Mouse (Mus musculus): ENCODE results near the gene Myom1. TPM values are rescaled to one million over a fixed set of nuclear protein-coding genes. Genes with fewer than 3 reads are reported as not detected.
A peak's percentile ranks its signal among the peaks of the same experiment; 100 is the strongest.

The Myom1 gene
- polyA plus RNA-seq, 1 experiment from 2014 or later: 20.0 TPM

GRCm38 (mm10) chr17:70997836-70998235 lies 4.6 kb upstream of the Myom1 start:
- no peaks in the 10 kb centered on the region for H3K27me3 ChIP-seq (ENCODE audit: control insufficient read depth, insufficient read depth, low read length)
- no peak overlapping the region for H3K9ac ChIP-seq (replicated peaks; ENCODE audit: low read depth, low read length)
- H3K9me3 ChIP-seq (ENCODE audit: control insufficient read depth, low read depth, low read length): no peaks in the 10 kb centered on the region
- WGBS: 70% methylated on average over 6 of the region's 6 CpGs
- no peak for ATAC-seq (ENCODE audit: insufficient number of reproducible peaks, insufficient read depth, low FRiP score, low read depth)
- no peak overlapping the region for H3K4me3 ChIP-seq (ENCODE audit: low read depth, low read length)
- peaks cover 35% of the 10 kb centered on the region for H3K4me1 ChIP-seq (ENCODE audit: control insufficient read depth, insufficient read depth, low read length)
- peaks cover 22% of the 10 kb centered on the region for H3K36me3 ChIP-seq (ENCODE audit: control insufficient read depth, insufficient read depth, low read length)
- H3K4me2 ChIP-seq (replicated peaks; ENCODE audit: low read depth, low read length): no peak overlapping the region
- H3K27ac ChIP-seq (ENCODE audit: low read length): no peak overlapping the region

- H3K27me3 ChIP-seq (ENCODE audit: control insufficient read depth, insufficient read depth, low read length): no peaks in the 10 kb centered on the region
- H3K9me3 ChIP-seq (ENCODE audit: control insufficient read depth, low read depth, low read length): no peaks in the 10 kb centered on the region
- WGBS: 75% methylated on average over 9 of the region's 9 CpGs
- ATAC-seq (ENCODE audit: insufficient number of reproducible peaks, insufficient read depth, low FRiP score, low read depth): no peak
- H3K4me1 ChIP-seq (ENCODE audit: control insufficient read depth, insufficient read depth, low read length): peaks cover 37% of the 10 kb centered on the region
- H3K36me3 ChIP-seq (ENCODE audit: control insufficient read depth, insufficient read depth, low read length): peaks cover 21% of the 10 kb centered on the region
- H3K27ac ChIP-seq (ENCODE audit: low read length): no peak overlapping the region
- no peak overlapping the region for H3K4me3 ChIP-seq (ENCODE audit: low read depth, low read length)
- H3K9ac ChIP-seq (replicated peaks; ENCODE audit: low read depth, low read length): no peak overlapping the region
- no peak overlapping the region for H3K4me2 ChIP-seq (replicated peaks; ENCODE audit: low read depth, low read length)
These were observed 3.9 kb upstream of the Myom1 start for GRCm38 (mm10) chr17:70998400-70998975.

- 50% methylated on average over 5 of the region's 5 CpGs for WGBS
- Histone ChIP-seq H3K27me3 (ENCODE audit: control insufficient read depth, insufficient read depth, low read length) (no peaks in the 10 kb centered on the region), H3K27ac (ENCODE audit: low read length) (0 out of 2 replicates have a peak overlapping the region, but pooled peaks have one; percentile 3), H3K9me3 (ENCODE audit: control insufficient read depth, low read depth, low read length) (no peaks in the 10 kb centered on the region), H3K9ac (replicated peaks; ENCODE audit: low read depth, low read length) (no peak overlapping the region), H3K4me1 (ENCODE audit: control insufficient read depth, insufficient read depth, low read length) (peaks cover 34% of the 10 kb centered on the region), H3K4me3 (ENCODE audit: low read depth, low read length) (no peak overlapping the region), H3K36me3 (ENCODE audit: control insufficient read depth, insufficient read depth, low read length) (peaks cover 18% of the 10 kb centered on the region), H3K4me2 (replicated peaks; ENCODE audit: low read depth, low read length) (no peak overlapping the region)
- no peak for ATAC-seq (ENCODE audit: insufficient number of reproducible peaks, insufficient read depth, low FRiP score, low read depth)
These were observed 3.2 kb upstream of the Myom1 start for GRCm38 (mm10) chr17:70999187-70999586.

GRCm38 (mm10) chr17:71000255-71000654 lies 2.2 kb upstream of the Myom1 start:
- Histone ChIP-seq H3K36me3 (ENCODE audit: control insufficient read depth, insufficient read depth, low read length) (peaks cover 13% of the 10 kb centered on the region), H3K4me2 (replicated peaks; ENCODE audit: low read depth, low read length) (peak overlapping the region; percentile 74), H3K9ac (replicated peaks; ENCODE audit: low read depth, low read length) (no peak overlapping the region), H3K9me3 (ENCODE audit: control insufficient read depth, low read depth, low read length) (no peaks in the 10 kb centered on the region), H3K27me3 (ENCODE audit: control insufficient read depth, insufficient read depth, low read length) (no peaks in the 10 kb centered on the region), H3K27ac (ENCODE audit: low read length) (no peak overlapping the region), H3K4me1 (ENCODE audit: control insufficient read depth, insufficient read depth, low read length) (peaks cover 27% of the 10 kb centered on the region), H3K4me3 (ENCODE audit: low read depth, low read length) (peak overlapping the region; percentile 60)
- ATAC-seq (ENCODE audit: insufficient number of reproducible peaks, insufficient read depth, low FRiP score, low read depth): no peak
- WGBS: 54% methylated on average over 2 of the region's 2 CpGs

- no peak for ATAC-seq (ENCODE audit: insufficient number of reproducible peaks, insufficient read depth, low FRiP score, low read depth)
- no peaks in the 10 kb centered on the region for H3K9me3 ChIP-seq (ENCODE audit: control insufficient read depth, low read depth, low read length)
- peak overlapping the region; percentile 100 for H3K27ac ChIP-seq (ENCODE audit: low read length)
- H3K4me1 ChIP-seq (ENCODE audit: control insufficient read depth, insufficient read depth, low read length): peaks cover 27% of the 10 kb centered on the region
- WGBS: 5% methylated on average over 6 of the region's 6 CpGs
- peaks cover 8% of the 10 kb centered on the region for H3K36me3 ChIP-seq (ENCODE audit: control insufficient read depth, insufficient read depth, low read length)
- peak overlapping the region; percentile 83 for H3K9ac ChIP-seq (replicated peaks; ENCODE audit: low read depth, low read length)
- H3K27me3 ChIP-seq (ENCODE audit: control insufficient read depth, insufficient read depth, low read length): no peaks in the 10 kb centered on the region
- H3K4me3 ChIP-seq (ENCODE audit: low read depth, low read length): peak overlapping the region; percentile 60
- peak overlapping the region; percentile 74 for H3K4me2 ChIP-seq (replicated peaks; ENCODE audit: low read depth, low read length)
These were observed 1.4 kb upstream of the Myom1 start for GRCm38 (mm10) chr17:71001067-71001466.

- peak overlapping the region; percentile 83 for H3K9ac ChIP-seq (replicated peaks; ENCODE audit: low read depth, low read length)
- under 1% methylated on average over 43 of the region's 43 CpGs for WGBS
- H3K4me3 ChIP-seq (ENCODE audit: low read depth, low read length): peak overlapping the region; percentile 60
- peak; percentile 62; the same call in 1 of the 2 replicates for ATAC-seq (ENCODE audit: insufficient number of reproducible peaks, insufficient read depth, low FRiP score, low read depth)
- H3K9me3 ChIP-seq (ENCODE audit: control insufficient read depth, low read depth, low read length): no peaks in the 10 kb centered on the region
- H3K27me3 ChIP-seq (ENCODE audit: control insufficient read depth, insufficient read depth, low read length): no peaks in the 10 kb centered on the region
- peaks cover 3% of the 10 kb centered on the region; the same call in 1 of the 2 replicates for H3K36me3 ChIP-seq (ENCODE audit: control insufficient read depth, insufficient read depth, low read length)
- H3K4me2 ChIP-seq (replicated peaks; ENCODE audit: low read depth, low read length): peak overlapping the region; percentile 74
- H3K27ac ChIP-seq (ENCODE audit: low read length): peak overlapping the region; percentile 100
- H3K4me1 ChIP-seq (ENCODE audit: control insufficient read depth, insufficient read depth, low read length): peaks cover 27% of the 10 kb centered on the region
These were observed 743 bp upstream of the Myom1 start for GRCm38 (mm10) chr17:71001699-71002080.

GRCm38 (mm10) chr17:71002744-71003094 lies 286 bp downstream of the Myom1 start, which contains the start of gene Myl12a:
TSS of gene Myl12a (minus strand) at chr17:71002878.
- 3% methylated on average over 14 of the region's 14 CpGs for WGBS
- Histone ChIP-seq H3K4me1 (ENCODE audit: control insufficient read depth, insufficient read depth, low read length) (peaks cover 27% of the 10 kb centered on the region), H3K27ac (ENCODE audit: low read length) (peak within 1 kb of the TSS; percentile 100), H3K27me3 (ENCODE audit: control insufficient read depth, insufficient read depth, low read length) (no peaks in the 10 kb centered on the region), H3K36me3 (ENCODE audit: control insufficient read depth, insufficient read depth, low read length) (peaks cover 3% of the 10 kb centered on the region; the same call in 1 of the 2 replicates), H3K4me2 (replicated peaks; ENCODE audit: low read depth, low read length) (peak within 1 kb of the TSS; percentile 74), H3K4me3 (ENCODE audit: low read depth, low read length) (peak within 1 kb of the TSS; percentile 60), H3K9me3 (ENCODE audit: control insufficient read depth, low read depth, low read length) (no peaks in the 10 kb centered on the region), H3K9ac (replicated peaks; ENCODE audit: low read depth, low read length) (peak within 1 kb of the TSS; percentile 83)
- ATAC-seq (ENCODE audit: insufficient number of reproducible peaks, insufficient read depth, low FRiP score, low read depth): peak; percentile 37; the same call in 1 of the 2 replicates

- no peaks in the 10 kb centered on the region for H3K9me3 ChIP-seq (ENCODE audit: control insufficient read depth, low read depth, low read length)
- H3K36me3 ChIP-seq (ENCODE audit: control insufficient read depth, insufficient read depth, low read length): peaks cover 3% of the 10 kb centered on the region; the same call in 1 of the 2 replicates
- no peak for ATAC-seq (ENCODE audit: insufficient number of reproducible peaks, insufficient read depth, low FRiP score, low read depth)
- WGBS: 43% methylated on average over 4 of the region's 4 CpGs
- H3K27me3 ChIP-seq (ENCODE audit: control insufficient read depth, insufficient read depth, low read length): no peaks in the 10 kb centered on the region
- peak overlapping the region; percentile 49 for H3K4me2 ChIP-seq (replicated peaks; ENCODE audit: low read depth, low read length)
- no peak overlapping the region for H3K9ac ChIP-seq (replicated peaks; ENCODE audit: low read depth, low read length)
- peaks cover 23% of the 10 kb centered on the region for H3K4me1 ChIP-seq (ENCODE audit: control insufficient read depth, insufficient read depth, low read length)
- peak overlapping the region; percentile 60; the same call in 1 of the 2 replicates for H3K4me3 ChIP-seq (ENCODE audit: low read depth, low read length)
- peak overlapping the region; percentile 100 for H3K27ac ChIP-seq (ENCODE audit: low read length)
These were observed 679 bp downstream of the Myom1 start for GRCm38 (mm10) chr17:71003112-71003511.

- 84% methylated on average over 2 of the region's 2 CpGs for WGBS
- Histone ChIP-seq H3K4me3 (ENCODE audit: low read depth, low read length) (no peak overlapping the region), H3K9ac (replicated peaks; ENCODE audit: low read depth, low read length) (no peak overlapping the region), H3K4me2 (replicated peaks; ENCODE audit: low read depth, low read length) (no peak overlapping the region), H3K9me3 (ENCODE audit: control insufficient read depth, low read depth, low read length) (no peaks in the 10 kb centered on the region), H3K36me3 (ENCODE audit: control insufficient read depth, insufficient read depth, low read length) (peaks cover 3% of the 10 kb centered on the region; the same call in 1 of the 2 replicates), H3K4me1 (ENCODE audit: control insufficient read depth, insufficient read depth, low read length) (peaks cover 18% of the 10 kb centered on the region), H3K27ac (ENCODE audit: low read length) (peak overlapping the region; percentile 100), H3K27me3 (ENCODE audit: control insufficient read depth, insufficient read depth, low read length) (no peaks in the 10 kb centered on the region)
- no peak for ATAC-seq (ENCODE audit: insufficient number of reproducible peaks, insufficient read depth, low FRiP score, low read depth)
These were observed 1.3 kb downstream of the Myom1 start for GRCm38 (mm10) chr17:71003721-71004120.
